In the genomic region with DNA sequence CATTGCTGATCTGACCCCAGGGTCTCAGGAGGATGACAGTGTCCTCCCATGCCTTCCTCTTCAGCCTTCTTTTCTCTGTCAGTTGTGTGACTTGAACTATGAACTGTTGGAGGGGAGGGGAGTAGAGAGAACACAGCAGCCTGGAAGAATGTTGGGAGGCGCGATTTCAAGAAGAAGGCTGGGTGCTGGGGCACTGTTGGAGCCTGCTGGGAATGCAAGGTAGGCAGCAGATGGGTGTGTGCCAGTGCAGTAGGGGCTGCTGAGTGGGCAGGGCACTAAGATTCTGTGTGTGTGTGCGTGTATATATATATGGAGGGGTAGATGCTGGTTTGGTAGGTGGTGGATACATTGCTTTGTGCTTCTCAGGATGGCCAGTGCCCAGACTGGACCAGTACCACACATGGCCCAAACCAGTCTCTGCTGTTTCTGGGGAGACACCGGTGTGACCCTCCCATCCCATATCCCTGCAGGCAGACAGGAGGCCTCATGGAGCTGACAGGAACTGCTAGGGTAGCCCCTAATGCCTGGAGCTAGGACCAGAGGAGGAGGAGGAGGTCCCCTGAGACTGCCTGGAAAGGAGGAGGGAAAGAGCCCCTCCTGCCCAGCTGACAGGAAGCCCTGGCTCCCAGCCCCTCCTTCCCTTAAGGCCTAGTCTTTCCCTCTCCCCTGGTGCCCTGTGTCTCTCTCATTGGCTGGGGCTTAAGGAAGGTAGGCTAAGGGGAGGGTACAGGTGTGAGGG, we compare ENCODE assay signal across 7 mouse cellular contexts. TPM values are rescaled to one million over a fixed set of nuclear protein-coding genes. Genes with fewer than 3 reads are reported as not detected.
DNase-seq lines count a peak whose midpoint lies in the region; ATAC-seq and TF ChIP-seq lines count a peak whose summit lies in the region.

No protein-coding gene starts in this region.

- no peak overlapping the region for H3K4me2 ChIP-seq in lung, postnatal 0 days (replicated peaks; ENCODE audit: low read depth, low read length)
- H3K4me2 ChIP-seq in embryonic facial prominence, embryonic 14.5 days (ENCODE audit: low read depth, low read length): peak overlapping the region; percentile 90
- H3K4me2 ChIP-seq in heart, embryonic 15.5 days: peak overlapping the region; percentile 90

- H3K27ac ChIP-seq in lung, postnatal 0 days (ENCODE audit: low read length): peak overlapping the region; percentile 59
- peak overlapping the region; percentile 68 for H3K27ac ChIP-seq in embryonic facial prominence, embryonic 14.5 days (replicated peaks; ENCODE audit: low read depth, low read length)
- H3K27ac ChIP-seq in heart, embryonic 15.5 days: peak overlapping the region; percentile 97
- peak overlapping the region; percentile 69 for H3K27ac ChIP-seq in limb, embryonic 10.5 days

- TF ChIP-seq CTCF in lung, postnatal 0 days (IDR thresholded peaks at IDR 0.05): peak; percentile 21
- TF ChIP-seq CTCF in lung, adult 2 months (IDR thresholded peaks at IDR 0.05; ENCODE audit: insufficient read depth, low read length): no peak

- TF ChIP-seq POLR2A in lung, adult 2 months (IDR thresholded peaks at IDR 0.05; ENCODE audit: borderline replicate concordance, extremely low read depth, low read depth, low read length): no peak

- peaks cover 19% of the 10 kb centered on the region for H3K4me1 ChIP-seq in lung, postnatal 0 days (ENCODE audit: insufficient read depth, low read depth, low read length)
- peaks cover 28% of the 10 kb centered on the region for H3K4me1 ChIP-seq in lung, adult 2 months (ENCODE audit: control insufficient read depth, insufficient read depth, low read length)
- peaks cover 80% of the 10 kb centered on the region for H3K4me1 ChIP-seq in embryonic facial prominence, embryonic 14.5 days (ENCODE audit: control insufficient read depth, insufficient read depth, low read length)
- H3K4me1 ChIP-seq in heart, embryonic 15.5 days (replicated peaks): peaks cover 88% of the 10 kb centered on the region
- peaks cover 91% of the 10 kb centered on the region for H3K4me1 ChIP-seq in limb, embryonic 10.5 days

- no peak for TF ChIP-seq EP300 in lung, postnatal 0 days (IDR thresholded peaks at IDR 0.05)

- no peak overlapping the region for H3K9ac ChIP-seq in lung, postnatal 0 days (replicated peaks; ENCODE audit: low read depth)
- H3K9ac ChIP-seq in embryonic facial prominence, embryonic 14.5 days (ENCODE audit: low read depth, low read length): peak overlapping the region; percentile 46
- no peak overlapping the region for H3K9ac ChIP-seq in heart, embryonic 15.5 days

- no peaks in the 10 kb centered on the region for H3K27me3 ChIP-seq in lung, postnatal 0 days (replicated peaks; ENCODE audit: insufficient read depth, low read length)
- no peaks in the 10 kb centered on the region for H3K27me3 ChIP-seq in embryonic facial prominence, embryonic 14.5 days (replicated peaks; ENCODE audit: control insufficient read depth, insufficient read depth, low read length)
- no peaks in the 10 kb centered on the region for H3K27me3 ChIP-seq in heart, embryonic 15.5 days
- H3K27me3 ChIP-seq in limb, embryonic 10.5 days (ENCODE audit: low read depth, poor library complexity, severe bottlenecking): no peaks in the 10 kb centered on the region

- no peaks in the 10 kb centered on the region for H3K36me3 ChIP-seq in lung, postnatal 0 days (ENCODE audit: insufficient read depth, low read length)
- no peaks in the 10 kb centered on the region for H3K36me3 ChIP-seq in embryonic facial prominence, embryonic 14.5 days (ENCODE audit: control insufficient read depth, insufficient read depth, low read length)
- no peaks in the 10 kb centered on the region for H3K36me3 ChIP-seq in heart, embryonic 15.5 days
- peaks cover 34% of the 10 kb centered on the region for H3K36me3 ChIP-seq in limb, embryonic 10.5 days

- WGBS in lung, postnatal 0 days: 34% methylated on average over 4 of the region's 4 CpGs
- 45% methylated on average over 4 of the region's 4 CpGs for WGBS in lung, adult 2 months
- 33% methylated on average over 4 of the region's 4 CpGs for WGBS in embryonic facial prominence, embryonic 14.5 days
- WGBS in heart, embryonic 15.5 days: 36% methylated on average over 4 of the region's 4 CpGs
- 51% methylated on average over 4 of the region's 4 CpGs for whole genome bisulfite sequencing in limb, embryonic 10.5 days

- no peak overlapping the region for H3K4me3 ChIP-seq in lung, postnatal 0 days (ENCODE audit: low read depth, low read length)
- no peak overlapping the region for H3K4me3 ChIP-seq in lung, adult 2 months (replicated peaks; ENCODE audit: extremely low read depth, low read depth, low read length)
- no peak overlapping the region for H3K4me3 ChIP-seq in embryonic facial prominence, embryonic 14.5 days (ENCODE audit: low read depth, low read length)
- H3K4me3 ChIP-seq in heart, embryonic 15.5 days: no peak overlapping the region
- peak overlapping the region; percentile 23 for H3K4me3 ChIP-seq in limb, embryonic 10.5 days

- peak; percentile 51 for DNase-seq in lung, postnatal 0 days (ENCODE audit: low spot score)
- no peak for DNase-seq in lung, adult 2 months
- DNase-seq in embryonic facial prominence, embryonic 14.5 days (ENCODE audit: low spot score): no peak
- DNase-seq in limb, embryonic 10.5 days (ENCODE audit: low spot score): no peak
- no peak for DNase-seq in layer of hippocampus, adult 9-11 months

- H3K9me3 ChIP-seq in lung, postnatal 0 days (ENCODE audit: low read length): no peaks in the 10 kb centered on the region
- no peaks in the 10 kb centered on the region for H3K9me3 ChIP-seq in embryonic facial prominence, embryonic 14.5 days (ENCODE audit: control insufficient read depth, low read length)
- no peaks in the 10 kb centered on the region for H3K9me3 ChIP-seq in heart, embryonic 15.5 days (replicated peaks)
- H3K9me3 ChIP-seq in limb, embryonic 10.5 days (replicated peaks): no peaks in the 10 kb centered on the region

- peak; percentile 15 for ATAC-seq in lung, postnatal 0 days
- ATAC-seq in embryonic facial prominence, embryonic 14.5 days (ENCODE audit: low read depth): no peak
- no peak for ATAC-seq in heart, embryonic 15.5 days (replicated peaks; ENCODE audit: insufficient number of reproducible peaks, insufficient read depth, low FRiP score, low read depth)
- no peak for ATAC-seq in activated CD4-positive, CD25-positive, alpha-beta regulatory T cell, adult 4 months

RNA-seq across cellular contexts. Expression of a gene that starts 5.8 kb away (rescaled TPM):
- 3.9 and 4.4 TPM in 2 replicates for polyA plus RNA-seq in lung, postnatal 0 days (2015; fragmentation: Nextera tagmentation; extraction: Ambion mirVana)
- 25.8 and 28.7 TPM in 2 replicates for polyA plus RNA-seq in lung, adult 2 months (2012; rRNA removed)
- 11.0 and 11.7 TPM in 2 replicates for polyA plus RNA-seq in embryonic facial prominence, embryonic 14.5 days (2014; fragmentation: Nextera tagmentation; extraction: Ambion mirVana)
- 6.3 and 8.5 TPM in 2 replicates for polyA plus RNA-seq in heart, embryonic 15.5 days (2015; fragmentation: Nextera tagmentation; extraction: Ambion mirVana)
- polyA plus RNA-seq in limb, embryonic 10.5 days (2016; fragmentation: Nextera tagmentation; extraction: Ambion mirVana): 13.0 and 13.8 TPM in 2 replicates
- 1 to 10 TPM; 2.1 TPM for polyA plus RNA-seq in activated CD4-positive, CD25-positive, alpha-beta regulatory T cell, adult 4 months (2017; shearing (Covaris generic))

RNA-seq across cellular contexts. Expression of a gene that starts 43.0 kb away (rescaled TPM):
- polyA plus RNA-seq in lung, postnatal 0 days (2015; fragmentation: Nextera tagmentation; extraction: Ambion mirVana): 4.0 and 4.7 TPM in 2 replicates
- 10.7 and 19.1 TPM in 2 replicates for polyA plus RNA-seq in lung, adult 2 months (2012; rRNA removed)
- 0.48 and 0.85 TPM in 2 replicates for polyA plus RNA-seq in embryonic facial prominence, embryonic 14.5 days (2014; fragmentation: Nextera tagmentation; extraction: Ambion mirVana)
- polyA plus RNA-seq in heart, embryonic 15.5 days (2015; fragmentation: Nextera tagmentation; extraction: Ambion mirVana): 0.42 and 1.0 TPM in 2 replicates
- polyA plus RNA-seq in limb, embryonic 10.5 days (2016; fragmentation: Nextera tagmentation; extraction: Ambion mirVana): 0.19 and 0.33 TPM in 2 replicates
- polyA plus RNA-seq in activated CD4-positive, CD25-positive, alpha-beta regulatory T cell, adult 4 months (2017; shearing (Covaris generic)): 1 to 10 TPM; 4.2 TPM
